In the genomic region with DNA sequence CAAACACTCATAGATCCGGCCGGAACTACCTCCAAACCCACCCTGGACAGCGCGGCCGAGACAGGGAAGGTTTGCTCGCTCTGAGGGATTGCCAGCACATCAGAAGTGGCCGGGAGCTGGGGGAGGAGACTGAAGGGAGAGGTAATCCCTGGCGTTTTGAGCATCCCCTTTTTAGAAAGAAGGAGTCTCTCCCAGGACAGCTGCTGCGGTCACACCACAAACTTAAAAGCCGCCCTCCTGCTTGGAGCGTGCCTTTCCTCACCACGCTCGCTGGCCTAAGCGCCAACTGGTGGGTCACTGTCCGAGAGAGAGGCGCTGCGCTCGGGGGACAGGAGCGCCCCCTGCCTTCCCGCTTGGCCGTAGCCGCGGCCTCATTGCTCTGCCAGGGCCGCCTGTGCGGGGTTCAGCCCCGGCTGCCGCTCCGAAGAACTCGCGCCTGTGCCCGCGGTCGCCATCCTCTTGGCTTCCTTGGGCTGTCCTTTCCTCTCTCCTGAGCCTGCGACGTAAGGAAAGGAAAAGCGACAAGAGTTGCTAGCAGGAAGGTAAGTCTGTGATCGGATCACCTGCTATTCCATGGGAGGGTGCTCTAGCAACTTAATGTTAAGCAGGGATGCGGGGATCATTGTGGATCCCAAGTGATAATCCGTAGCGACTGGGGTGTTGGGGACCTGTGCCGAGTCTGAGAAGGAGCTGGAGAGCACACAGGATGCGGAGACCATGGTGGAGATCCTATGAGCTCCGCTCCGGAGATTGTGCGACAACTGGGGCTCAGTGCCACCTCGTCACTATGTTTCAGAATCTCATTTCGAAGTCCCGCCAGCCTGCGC, we compare ENCODE assay signal across 8 mouse cellular contexts. TPM values are rescaled to one million over a fixed set of nuclear protein-coding genes. Genes with fewer than 3 reads are reported as not detected.
A peak's percentile ranks its signal among the peaks of the same experiment; 100 is the strongest.
DNase-seq lines count a peak whose midpoint lies in the region; ATAC-seq and TF ChIP-seq lines count a peak whose summit lies in the region.

A gene (plus strand): TSS at position 253 of the 827 bp plus-strand sequence.

- H3K4me2 ChIP-seq in liver, postnatal 0 days (ENCODE audit: low read depth, low read length): peak within 1 kb of the TSS; percentile 72
- H3K4me2 ChIP-seq in neural tube, embryonic 15.5 days: peak within 1 kb of the TSS; percentile 96

- peak within 1 kb of the TSS; percentile 21; the same call in 1 of the 2 replicates for H3K9ac ChIP-seq in liver, postnatal 0 days (replicated peaks)
- peak within 1 kb of the TSS; percentile 55 for H3K9ac ChIP-seq in neural tube, embryonic 15.5 days (replicated peaks)

- no peaks in the 10 kb centered on the region for H3K4me1 ChIP-seq in liver, postnatal 0 days (ENCODE audit: insufficient read depth)
- H3K4me1 ChIP-seq in neural tube, embryonic 15.5 days: peaks cover 11% of the 10 kb centered on the region

- H3K27me3 ChIP-seq in liver, postnatal 0 days (ENCODE audit: insufficient read depth, low read length): peaks cover 15% of the 10 kb centered on the region
- H3K27me3 ChIP-seq in neural tube, embryonic 15.5 days (replicated peaks): peaks cover 21% of the 10 kb centered on the region

- TF ChIP-seq EP300 in liver, postnatal 0 days (IDR thresholded peaks at IDR 0.05; ENCODE audit: low read depth): no peak

- no peaks in the 10 kb centered on the region for H3K9me3 ChIP-seq in liver, postnatal 0 days (ENCODE audit: low read length)
- no peaks in the 10 kb centered on the region for H3K9me3 ChIP-seq in neural tube, embryonic 15.5 days (replicated peaks)

- TF ChIP-seq CTCF in layer of hippocampus, adult 2 months (conservative IDR thresholded peaks at IDR 0.05): peak; percentile 95
- peak; percentile 67 for TF ChIP-seq CTCF in liver, postnatal 0 days (IDR thresholded peaks at IDR 0.05; ENCODE audit: low read depth)

- H3K36me3 ChIP-seq in liver, postnatal 0 days (replicated peaks; ENCODE audit: insufficient read depth, low read length): no peaks in the 10 kb centered on the region
- no peaks in the 10 kb centered on the region for H3K36me3 ChIP-seq in neural tube, embryonic 15.5 days

- DNase-seq in ES-CJ7 (ENCODE audit: low read depth, low spot score): peak; percentile 50
- peak; percentile 22 for DNase-seq in cerebellum, adult 9-10 months
- DNase-seq in frontal cortex, postnatal 10 days (ENCODE audit: low spot score in 2 of 2): peak; percentile 27 to 71
- peak; percentile 52 to 70 for DNase-seq in layer of hippocampus, adult 2 months (ENCODE audit: low spot score in 2 of 2)
- DNase-seq in liver, postnatal 0 days: peak; percentile 51
- peak; percentile 10 to 19 for DNase-seq in thymus, postnatal 36 days

- 2% methylated on average over 48 of the region's 49 CpGs for WGBS in liver, postnatal 0 days (ENCODE audit: insufficient replicate concordance)
- under 1% methylated on average over 49 of the region's 49 CpGs for WGBS in neural tube, embryonic 15.5 days

- ATAC-seq in hematopoietic stem cell, adult 5-6 weeks (replicated peaks in 1 of 2; ENCODE audit: insufficient read depth in 1 of 2, low FRiP score in 2 of 2, low TSS enrichment in 1 of 2, low read depth in 1 of 2, poor library complexity in 2 of 2, severe bottlenecking in 2 of 2): peak; percentile 84 to 91
- ATAC-seq in liver, postnatal 0 days: peak; percentile 67
- peak; percentile 97 for ATAC-seq in neural tube, embryonic 15.5 days (ENCODE audit: low FRiP score)

- peak within 1 kb of the TSS; percentile 73 for H3K4me3 ChIP-seq in layer of hippocampus, adult 2 months
- H3K4me3 ChIP-seq in liver, postnatal 0 days (ENCODE audit: low read depth, low read length): peak within 1 kb of the TSS; percentile 45
- H3K4me3 ChIP-seq in neural tube, embryonic 15.5 days (replicated peaks): peak within 1 kb of the TSS; percentile 62

- H3K27ac ChIP-seq in layer of hippocampus, adult 2 months: no peak within 1 kb of the TSS; the same call in 1 of the 2 replicates
- H3K27ac ChIP-seq in liver, postnatal 0 days (ENCODE audit: low read depth): no peak within 1 kb of the TSS
- no peak within 1 kb of the TSS for H3K27ac ChIP-seq in neural tube, embryonic 15.5 days (replicated peaks)

RNA-seq across cellular contexts. Expression of the gene that starts here (rescaled TPM):
- total RNA-seq in hematopoietic stem cell, adult 5-6 weeks (2017): 16.8 and 28.8 TPM in 2 replicates
- 1 to 10 TPM; 4.1 to 4.6 TPM for total RNA-seq in layer of hippocampus, adult 2 months (2021)
- 0.97 and 1.2 TPM in 2 replicates for polyA plus RNA-seq in liver, postnatal 0 days (2015; fragmentation: Nextera tagmentation; extraction: Ambion mirVana)
- 3.2 and 4.5 TPM in 2 replicates for polyA plus RNA-seq in neural tube, embryonic 15.5 days (2015; fragmentation: Nextera tagmentation; extraction: Ambion mirVana)
